Mouse (Mus musculus): ENCODE measurements around the gene Tti1.

- TF ChIP-seq CTCF (IDR thresholded peaks at IDR 0.05; ENCODE audit: insufficient read depth, low read depth, low read length), result no peak
- TF ChIP-seq POLR2A (IDR thresholded peaks at IDR 0.05; ENCODE audit: insufficient read depth, low read depth, low read length), result no peak
Measured at GRCm38 (mm10) chr2:157991026-157991425, 37.2 kb downstream of the Tti1 start.

Data from olfactory bulb, adult 2 months (tissue).